Mouse (Mus musculus) right cerebral cortex, postnatal 4 days (tissue): ENCODE measurements around the gene Tnr.

Experiments
- DNase-seq: peaks from one replicate; pipeline ENCODE4 v3.0.0-alpha.2; 2022

Gene Tnr

GRCm38 (mm10) chr1:159639408-159639807 lies 115.8 kb downstream of the Tnr start:
- no peak for DNase-seq

DNA sequence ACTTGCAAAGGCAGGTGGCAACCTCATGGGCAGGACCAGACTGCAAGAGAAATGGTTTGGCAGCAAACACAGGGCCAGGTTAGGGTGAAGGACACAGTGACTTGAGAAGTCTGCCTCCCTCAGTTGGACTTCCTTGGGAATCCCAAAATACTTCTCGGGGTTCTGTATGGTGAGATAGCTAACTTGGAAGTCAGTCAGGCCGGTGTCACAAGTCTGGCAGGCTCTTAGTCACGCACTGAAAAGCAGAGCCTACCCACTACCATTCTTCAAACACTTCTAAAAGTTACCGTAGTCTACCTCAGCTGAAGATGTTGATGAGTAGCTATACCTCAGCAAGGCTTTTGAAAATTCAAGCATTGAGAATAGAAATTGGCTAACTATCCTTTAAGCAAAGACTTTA lies 122.2 kb downstream of the Tnr start:
- no peak for DNase-seq

- DNase-seq: no peak
Measured at GRCm38 (mm10) chr1:159650486-159650885, 126.9 kb downstream of the Tnr start.

DNA sequence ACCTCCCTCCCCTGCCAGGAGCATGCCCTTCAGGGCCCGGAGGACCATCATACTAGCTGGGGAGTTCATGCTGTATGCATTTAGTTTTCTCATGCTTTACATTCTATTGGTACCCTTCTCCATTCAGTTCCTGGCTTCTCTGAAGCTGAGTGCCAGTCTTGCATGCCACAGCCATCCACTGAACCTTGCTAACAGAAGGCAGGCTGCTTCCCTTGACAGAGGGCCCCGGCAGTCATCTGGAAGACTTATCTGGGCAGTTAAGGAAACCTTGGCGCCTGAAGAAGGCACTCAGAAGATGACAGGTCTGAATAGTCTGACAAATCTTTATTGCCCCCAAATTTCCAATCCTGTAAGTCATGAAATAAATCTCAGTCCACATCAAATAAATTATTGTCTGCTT lies 131.7 kb downstream of the Tnr start:
- no peak for DNase-seq

GRCm38 (mm10) chr1:159657856-159658542 lies 134.4 kb downstream of the Tnr start:
- no peak for DNase-seq

DNA sequence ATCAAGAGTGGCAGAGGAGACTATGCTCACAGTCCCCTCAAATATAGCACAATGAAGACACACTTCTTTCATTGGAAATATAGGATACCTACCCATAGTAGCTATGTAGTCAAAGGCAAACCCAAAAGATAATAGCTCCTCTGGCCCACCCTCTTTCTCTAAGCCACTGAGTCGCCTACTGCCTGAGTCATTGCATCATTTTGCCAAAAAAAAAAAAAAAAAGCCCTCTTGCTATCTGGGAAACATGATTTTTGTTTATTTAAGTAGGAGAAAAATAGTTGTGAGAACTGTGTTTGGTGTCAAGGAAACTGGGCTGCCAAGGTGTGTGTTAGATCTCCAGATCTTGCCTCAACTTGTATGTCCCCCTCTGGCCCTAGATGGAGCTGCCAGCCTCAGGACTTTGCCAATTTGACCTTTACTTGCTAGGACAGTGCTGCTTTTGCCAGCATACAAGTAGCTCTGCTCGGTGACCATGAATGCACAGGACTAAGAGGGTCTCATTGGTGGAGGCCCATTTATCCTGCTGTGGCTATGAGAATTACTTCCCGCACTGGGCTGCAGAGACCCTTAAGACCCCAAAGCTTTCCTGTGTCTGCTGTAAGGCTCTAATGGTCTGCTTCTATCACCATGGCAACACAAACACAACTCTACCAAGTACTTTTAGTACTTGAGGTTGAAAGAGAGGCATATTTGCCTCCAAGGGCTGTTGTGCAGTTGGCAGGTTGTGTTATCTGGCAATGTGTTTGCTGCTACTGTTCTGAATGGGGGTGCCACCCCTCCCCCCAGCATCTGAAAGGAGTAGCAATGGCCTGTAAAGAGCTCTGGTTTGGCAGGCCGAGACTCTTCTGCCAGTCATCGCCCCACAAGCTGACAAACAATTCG lies 137.3 kb downstream of the Tnr start:
- peak; percentile 44 for DNase-seq

DNA sequence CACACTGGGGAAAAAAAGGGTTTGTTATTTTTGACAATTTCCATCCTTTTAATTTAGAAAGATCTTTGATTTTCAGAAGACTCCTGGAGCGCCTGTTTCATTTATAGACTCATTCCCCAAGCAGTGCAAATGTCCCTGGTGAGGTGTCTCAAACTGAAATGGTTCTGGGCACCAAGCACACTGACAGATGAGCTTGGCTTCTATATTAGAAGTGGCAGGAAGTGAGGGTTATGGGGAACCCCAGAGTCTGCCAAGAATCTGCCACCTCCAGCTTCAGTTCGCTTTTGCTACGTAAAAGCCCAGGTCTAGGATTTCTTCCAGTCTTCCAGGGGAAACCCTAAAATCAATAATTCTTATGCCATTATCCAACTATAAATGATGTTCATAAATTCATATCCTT lies 140.9 kb downstream of the Tnr start:
- DNase-seq: no peak

- no peak for DNase-seq
Measured at GRCm38 (mm10) chr1:159664945-159665344, 141.4 kb downstream of the Tnr start.

DNA sequence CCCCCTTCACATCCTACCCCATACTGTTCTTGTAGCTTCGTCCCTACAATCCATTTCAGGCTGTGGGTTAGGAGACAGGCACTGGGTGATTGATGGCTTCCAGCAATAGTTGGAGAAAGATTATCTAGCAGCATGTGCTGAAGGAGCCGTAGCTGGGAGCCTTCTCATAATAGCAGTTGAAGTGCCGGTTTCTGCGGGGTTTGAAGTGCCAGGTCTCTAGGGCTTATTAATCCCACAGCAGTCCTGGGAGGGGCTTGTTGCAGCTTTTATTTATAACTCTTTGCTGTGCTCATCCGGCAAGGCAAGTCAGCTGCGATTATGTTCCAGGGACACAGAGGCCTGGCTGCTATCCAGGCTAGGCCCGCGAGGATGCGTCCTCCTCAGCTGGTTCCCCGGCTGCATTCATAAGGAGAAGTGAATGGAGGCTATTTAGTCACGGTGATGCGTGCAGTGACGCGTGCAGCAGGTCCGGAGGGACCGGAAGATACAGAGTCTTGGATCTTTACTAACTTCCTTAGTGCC lies 147.1 kb downstream of the Tnr start:
- DNase-seq: peak; percentile 56

DNA sequence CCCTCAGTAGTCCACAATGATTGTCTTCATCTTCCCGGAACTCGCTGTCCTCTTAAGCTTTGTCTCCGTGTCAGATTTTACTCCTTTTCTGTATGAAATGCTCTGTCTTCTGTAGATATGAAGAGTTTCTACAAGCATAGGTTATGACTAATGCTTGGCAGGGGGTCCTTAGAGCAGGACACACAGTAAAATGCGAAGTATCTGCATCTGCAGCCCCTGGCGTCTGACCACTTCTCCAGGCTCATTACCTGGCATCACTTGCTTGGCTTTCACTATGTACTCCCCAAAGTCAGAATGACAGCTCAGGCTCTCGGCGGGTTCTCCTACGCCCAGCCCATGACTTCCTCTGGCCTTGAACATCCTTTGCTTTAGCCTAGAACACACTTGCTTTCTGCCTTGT lies 147.6 kb downstream of the Tnr start:
- DNase-seq: no peak

- no peak for DNase-seq
Measured at GRCm38 (mm10) chr1:159674240-159674639, 150.7 kb downstream of the Tnr start.

- no peak for DNase-seq
Measured at GRCm38 (mm10) chr1:159675472-159675871, 151.9 kb downstream of the Tnr start.

DNA sequence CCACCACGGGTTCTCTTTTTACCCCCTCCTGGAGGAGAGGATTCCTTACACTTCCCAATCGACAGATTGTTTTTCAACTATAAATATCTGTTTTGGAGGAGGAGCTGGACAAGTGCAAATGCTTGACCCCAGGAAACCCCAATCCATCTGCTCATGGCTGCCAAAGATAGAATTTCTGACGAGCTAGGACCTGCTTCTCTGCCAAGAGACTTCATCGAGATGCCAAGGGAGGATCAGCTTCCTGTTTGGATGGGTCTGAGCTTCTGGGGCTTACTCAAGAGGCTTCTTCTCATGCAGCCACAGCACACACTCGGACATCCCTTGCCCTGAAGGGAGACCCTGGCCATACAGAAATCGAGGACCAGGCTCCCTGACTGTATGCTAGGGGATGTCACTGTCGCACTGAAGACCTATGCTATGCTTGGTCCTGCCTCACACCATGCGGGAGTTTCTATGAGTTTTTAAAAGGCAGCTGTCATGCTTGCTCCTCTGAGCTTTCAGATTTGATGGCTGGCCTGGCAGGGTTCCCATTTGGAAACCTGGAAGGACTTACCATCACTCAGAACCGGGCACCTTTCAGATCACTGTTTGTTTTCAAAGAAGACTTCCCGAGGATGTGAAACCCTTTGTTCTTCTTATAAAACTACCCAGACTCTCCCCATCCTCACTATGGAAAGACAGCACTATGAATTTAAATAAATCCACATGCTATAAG lies 154.8 kb downstream of the Tnr start:
- no peak for DNase-seq

DNA sequence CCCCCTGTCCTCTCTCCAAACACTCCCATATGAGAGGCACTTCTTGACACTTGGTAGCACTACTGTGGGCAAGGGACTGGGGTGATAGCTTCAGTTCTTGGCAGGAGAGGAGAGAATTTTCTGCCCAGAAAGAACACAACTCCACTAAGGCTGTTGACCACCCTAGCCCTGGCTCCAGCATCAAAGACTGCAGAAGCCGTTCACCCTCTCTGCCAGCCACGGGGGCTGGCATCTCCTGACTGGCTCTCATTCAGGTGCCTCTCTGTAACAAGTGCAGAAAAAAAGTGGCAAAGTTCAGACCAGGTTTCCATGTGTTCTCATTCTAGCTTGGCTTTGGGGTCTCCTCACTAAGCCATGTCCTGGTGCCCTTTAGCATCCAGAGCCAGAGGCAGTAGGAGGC lies 157.7 kb downstream of the Tnr start:
- DNase-seq: no peak

DNA sequence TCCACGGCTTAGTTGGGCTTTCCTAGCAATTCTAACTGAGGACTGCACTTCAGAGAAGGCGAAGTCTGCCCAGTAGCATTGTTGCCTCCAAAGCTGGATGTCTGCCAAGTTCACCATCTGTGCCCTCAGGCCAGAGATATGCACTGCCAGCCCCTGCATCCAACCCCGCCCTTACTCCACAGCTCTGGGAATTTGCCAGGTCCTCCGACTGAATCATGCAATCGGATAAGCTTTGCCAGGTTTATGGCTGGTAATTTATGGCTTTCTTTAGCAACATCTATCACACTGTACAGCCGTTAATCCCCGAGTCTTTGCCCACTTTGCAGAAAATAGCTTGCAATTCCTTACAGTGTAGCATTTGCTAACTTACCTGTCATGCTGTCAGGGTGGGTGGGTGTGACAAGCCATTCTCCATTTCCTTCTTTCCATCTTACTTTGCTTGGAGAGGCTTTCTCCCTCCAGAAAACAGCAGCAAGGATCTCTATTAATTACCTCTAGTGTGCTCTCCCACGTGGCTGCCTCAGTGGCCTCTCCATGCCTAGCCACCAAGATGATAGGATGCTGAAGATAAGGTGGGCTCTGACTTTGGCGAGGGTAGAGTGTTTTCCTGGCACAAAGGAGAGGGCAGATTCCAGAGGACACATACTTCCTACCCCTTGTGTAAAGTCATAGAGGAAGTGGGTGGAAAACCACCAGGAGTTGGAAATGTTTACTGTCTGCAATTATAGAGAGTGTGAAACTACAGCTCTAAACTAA lies 163.1 kb downstream of the Tnr start:
- DNase-seq: peak; percentile 52

- DNase-seq: no peak
Measured at GRCm38 (mm10) chr1:159696717-159697116, 173.1 kb downstream of the Tnr start.

DNA sequence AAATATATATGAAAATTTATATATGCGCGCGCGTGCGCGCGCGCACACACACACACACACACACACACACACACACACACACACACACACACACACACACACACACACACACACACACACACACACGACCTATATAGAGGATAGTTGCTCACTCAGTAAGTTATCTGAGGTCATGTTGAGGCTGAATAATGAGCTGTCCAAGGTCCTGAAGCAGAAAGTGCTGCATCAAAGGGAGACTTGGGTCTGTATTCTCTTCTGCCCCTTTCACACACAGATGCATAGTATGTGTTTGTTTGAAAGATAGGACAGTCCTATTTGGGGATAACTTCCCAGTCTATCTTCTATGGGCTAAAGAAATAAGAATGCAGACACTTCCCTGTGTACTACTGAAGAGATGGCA lies 178.5 kb downstream of the Tnr start:
- no peak for DNase-seq

DNA sequence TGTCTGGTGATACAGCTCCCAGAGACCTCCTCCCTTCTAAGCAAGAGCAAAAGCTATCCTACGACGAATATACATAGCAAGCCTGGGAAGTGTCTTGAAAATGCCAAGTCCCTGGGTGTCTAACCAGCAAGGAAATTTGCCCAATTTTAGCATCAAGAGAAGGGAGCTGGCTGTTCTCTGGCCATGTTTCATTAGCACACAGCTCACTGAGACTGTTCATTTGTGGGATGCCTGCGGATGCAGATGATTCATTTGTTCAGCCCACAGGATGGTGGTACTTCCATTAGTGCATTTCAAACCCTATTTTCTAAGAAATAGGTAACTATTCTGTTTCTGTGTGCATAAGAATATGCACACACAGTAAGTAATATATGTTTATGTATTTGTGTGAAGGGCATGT lies 181.4 kb downstream of the Tnr start:
- DNase-seq: no peak

- DNase-seq: no peak
Measured at GRCm38 (mm10) chr1:159716301-159716700, 192.7 kb downstream of the Tnr start.

- DNase-seq: no peak
Measured at GRCm38 (mm10) chr1:159717016-159717415, 193.4 kb downstream of the Tnr start.

DNA sequence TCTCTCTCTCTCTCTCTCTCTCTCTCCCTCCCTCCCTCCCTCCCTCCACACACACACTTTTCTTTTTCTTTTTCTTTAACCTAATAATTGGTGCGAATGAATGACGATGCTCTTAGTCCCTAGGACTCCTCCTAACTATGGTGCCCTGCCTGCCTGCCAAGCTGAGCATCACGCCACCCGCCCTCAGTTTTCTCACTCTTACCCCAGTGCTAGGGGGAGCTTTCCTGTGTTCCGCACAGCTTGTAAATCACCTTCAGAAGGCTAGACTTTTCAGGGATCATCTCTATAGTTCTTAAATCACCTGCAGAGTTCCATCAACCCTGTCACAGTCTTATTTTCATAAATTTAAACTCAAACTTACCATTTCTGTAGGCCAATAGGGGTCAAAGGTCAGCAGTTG lies 200.2 kb downstream of the Tnr start:
- no peak for DNase-seq

DNA sequence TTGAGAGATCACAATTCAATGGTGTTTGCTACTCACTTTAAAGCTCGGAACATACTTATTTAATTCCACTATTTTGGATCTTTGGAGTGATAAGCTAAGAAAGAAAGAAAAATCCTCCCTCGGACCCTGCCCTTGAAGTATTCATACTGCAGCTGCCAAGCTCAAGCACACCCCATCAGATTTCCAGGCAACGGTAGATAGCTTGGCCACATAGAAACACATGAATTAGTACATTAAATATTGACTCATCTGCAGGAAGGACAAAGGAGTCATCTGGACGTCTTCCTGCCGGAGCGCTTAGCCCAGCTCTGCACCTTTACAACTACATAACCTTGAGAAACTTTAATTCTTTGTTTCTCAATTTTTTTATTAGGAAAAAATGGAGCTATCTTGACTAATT lies 205.7 kb downstream of the Tnr start:
- no peak for DNase-seq

DNA sequence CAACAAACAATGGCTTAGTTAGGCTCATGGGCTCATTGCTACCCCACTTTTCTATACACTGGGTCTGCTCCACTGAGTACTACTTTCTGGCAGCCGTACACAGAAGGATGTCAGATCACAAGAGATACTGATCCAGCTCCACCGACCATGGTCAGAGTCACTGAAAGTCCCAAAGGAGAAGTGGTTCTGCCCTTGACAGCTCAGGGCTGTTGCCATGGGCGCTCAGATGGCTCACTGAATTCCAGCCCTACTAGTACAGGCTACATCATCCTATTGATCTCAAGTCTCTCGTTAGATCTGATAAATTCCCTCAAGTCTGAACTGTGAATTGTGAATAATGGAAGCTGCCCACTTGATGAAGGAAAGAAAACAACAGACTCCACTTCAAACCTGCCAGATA lies 207.3 kb downstream of the Tnr start:
- no peak for DNase-seq
